Mouse (Mus musculus): ENCODE results near the gene Gm9745.

GRCm38 (mm10) chr13:8995990-8996786 lies 48.2 kb upstream of the Gm9745 start, which contains the start of gene Gtpbp4:
- peak; percentile 64 for TF ChIP-seq CTCF (IDR thresholded peaks at IDR 0.05; ENCODE audit: borderline replicate concordance, control insufficient read depth, extremely low read depth, insufficient read depth, low read length, poor library complexity)
- peak; percentile 89 for TF ChIP-seq POLR2A (IDR thresholded peaks at IDR 0.05; ENCODE audit: control insufficient read depth, extremely low read depth, insufficient read depth, low read length, poor library complexity)

Measured in thymus, adult 2 months (tissue).